Mouse (Mus musculus): ENCODE results near the gene Scd2. TPM values are rescaled to one million over a fixed set of nuclear protein-coding genes. Genes with fewer than 3 reads are reported as not detected.

The Scd2 gene
- total and polyA plus RNA-seq, 2 experiments from 2014 or later, result 61.2 to 307 TPM

DNA sequence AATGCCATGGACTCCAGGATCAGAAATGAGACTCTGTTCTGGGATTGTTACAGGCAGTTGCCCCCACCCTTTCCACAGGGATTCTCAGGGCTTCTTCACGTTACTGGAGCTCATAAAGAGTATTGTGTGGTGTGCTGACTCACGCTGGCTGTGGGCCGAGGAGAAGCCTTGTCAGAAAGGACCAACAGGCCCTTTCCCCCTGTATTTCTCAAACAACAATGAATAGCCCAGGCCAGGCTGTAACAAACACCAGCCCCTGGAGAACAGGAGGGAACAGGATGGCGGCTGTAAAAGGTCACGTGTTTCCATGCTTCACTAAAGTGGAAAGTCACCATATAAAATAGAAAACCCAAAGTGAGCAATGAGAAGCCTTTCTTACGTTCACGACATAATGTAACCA is 28.2 kb upstream of the Scd2 start:
- H3K4me2 ChIP-seq (ENCODE audit: low read depth, low read length), result no peak overlapping the region
- TF ChIP-seq EP300 (IDR thresholded peaks at IDR 0.05; ENCODE audit: low read depth), result no peak
- no peak for TF ChIP-seq CTCF (IDR thresholded peaks at IDR 0.05; ENCODE audit: low read depth)

DNA sequence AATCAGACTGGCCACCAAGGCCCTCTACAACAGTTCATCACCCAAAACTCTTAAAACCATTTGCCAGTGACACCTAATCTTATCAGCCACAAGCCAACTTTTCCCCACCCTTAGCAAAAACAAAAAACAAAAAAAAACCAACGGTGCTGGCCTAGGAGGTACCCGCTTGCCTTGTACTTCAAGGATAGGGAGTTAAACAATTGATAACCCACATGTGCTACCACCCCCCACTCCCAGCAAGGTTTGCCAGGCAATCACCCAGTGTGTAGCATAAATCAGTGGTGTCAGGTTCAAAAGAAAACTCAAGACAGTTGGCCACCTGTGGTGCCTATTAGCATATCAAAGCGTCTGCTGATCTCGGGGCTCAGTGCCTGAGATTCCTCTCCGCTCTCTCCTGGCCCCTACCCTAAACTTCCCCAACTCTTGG is 27.6 kb upstream of the Scd2 start:
- H3K27me3 ChIP-seq (ENCODE audit: control insufficient read depth, insufficient read depth, low read length), result no peaks in the 10 kb centered on the region
- TF ChIP-seq EP300 (IDR thresholded peaks at IDR 0.05; ENCODE audit: low read depth) (no peak), CTCF (IDR thresholded peaks at IDR 0.05; ENCODE audit: low read depth) (no peak)
- H3K4me1 ChIP-seq (ENCODE audit: control insufficient read depth, insufficient read depth), result peaks cover 11% of the 10 kb centered on the region; the same call in 1 of the 2 replicates
- no peak overlapping the region for H3K4me2 ChIP-seq (ENCODE audit: low read depth, low read length)
- H3K9me3 ChIP-seq (replicated peaks; ENCODE audit: control insufficient read depth, low read length), result no peaks in the 10 kb centered on the region
- H3K9ac ChIP-seq (replicated peaks; ENCODE audit: low read depth, low read length), result no peak overlapping the region
- ATAC-seq (ENCODE audit: insufficient read depth, low read depth) (no peak), DNase-seq (ENCODE audit: low spot score) (no peak)
- H3K27ac ChIP-seq (ENCODE audit: low read depth), result peak overlapping the region; percentile 90; the same call in 1 of the 2 replicates
- WGBS, result 62% methylated on average over 5 of the region's 5 CpGs
- H3K36me3 ChIP-seq (replicated peaks; ENCODE audit: control insufficient read depth, insufficient read depth, low read length), result no peaks in the 10 kb centered on the region
- H3K4me3 ChIP-seq (ENCODE audit: low read depth, low read length), result no peak overlapping the region

More for the DNA sequence above, 28.2 kb upstream of the Scd2 start:
- ATAC-seq (ENCODE audit: insufficient read depth, low read depth), result no peak
- H3K27me3 ChIP-seq (ENCODE audit: control insufficient read depth, insufficient read depth, low read length), result no peaks in the 10 kb centered on the region
- peaks cover 11% of the 10 kb centered on the region; the same call in 1 of the 2 replicates for H3K4me1 ChIP-seq (ENCODE audit: control insufficient read depth, insufficient read depth)
- DNase-seq (ENCODE audit: low spot score), result peak; percentile 24
- 63% methylated on average over 7 of the region's 7 CpGs for WGBS
- peak overlapping the region; percentile 16; the same call in 1 of the 2 replicates for H3K27ac ChIP-seq (ENCODE audit: low read depth)
- no peaks in the 10 kb centered on the region for H3K9me3 ChIP-seq (replicated peaks; ENCODE audit: control insufficient read depth, low read length)
- H3K9ac ChIP-seq (replicated peaks; ENCODE audit: low read depth, low read length), result no peak overlapping the region
- H3K36me3 ChIP-seq (replicated peaks; ENCODE audit: control insufficient read depth, insufficient read depth, low read length), result no peaks in the 10 kb centered on the region
- H3K4me3 ChIP-seq (ENCODE audit: low read depth, low read length), result no peak overlapping the region

DNA sequence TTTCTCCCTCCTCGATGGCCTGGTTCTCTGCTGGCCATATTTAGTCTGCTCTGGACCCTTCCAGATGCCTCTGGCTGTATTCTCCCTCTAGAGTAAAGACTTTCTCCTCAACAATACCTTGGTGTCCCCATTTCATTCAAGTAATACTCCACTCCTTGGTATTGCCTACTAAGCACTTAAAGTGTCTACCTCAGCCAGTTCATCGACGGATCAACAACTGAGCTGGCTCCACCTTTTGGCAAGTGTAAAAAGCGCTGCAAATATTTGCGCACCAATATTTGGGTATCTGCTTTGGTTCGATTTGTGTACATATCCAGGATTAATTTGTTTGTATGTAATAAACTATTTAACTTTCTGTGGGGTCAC is 27.0 kb upstream of the Scd2 start:
- Histone ChIP-seq H3K4me2 (ENCODE audit: low read depth, low read length) (peak overlapping the region; percentile 68), H3K9me3 (replicated peaks; ENCODE audit: control insufficient read depth, low read length) (no peaks in the 10 kb centered on the region), H3K4me3 (ENCODE audit: low read depth, low read length) (peak overlapping the region; percentile 52), H3K4me1 (ENCODE audit: control insufficient read depth, insufficient read depth) (peaks cover 11% of the 10 kb centered on the region; the same call in 1 of the 2 replicates), H3K36me3 (replicated peaks; ENCODE audit: control insufficient read depth, insufficient read depth, low read length) (no peaks in the 10 kb centered on the region), H3K9ac (replicated peaks; ENCODE audit: low read depth, low read length) (0 out of 2 replicates have a peak overlapping the region, but pooled peaks have one; percentile 44), H3K27ac (ENCODE audit: low read depth) (peak overlapping the region; percentile 90), H3K27me3 (ENCODE audit: control insufficient read depth, insufficient read depth, low read length) (no peaks in the 10 kb centered on the region)
- ATAC-seq (ENCODE audit: insufficient read depth, low read depth), result no peak
- 12% methylated on average over 6 of the region's 6 CpGs for WGBS
- peak; percentile 24 for DNase-seq (ENCODE audit: low spot score)
- TF ChIP-seq CTCF (IDR thresholded peaks at IDR 0.05; ENCODE audit: low read depth), result peak; percentile 36
- no peak for TF ChIP-seq EP300 (IDR thresholded peaks at IDR 0.05; ENCODE audit: low read depth)

DNA sequence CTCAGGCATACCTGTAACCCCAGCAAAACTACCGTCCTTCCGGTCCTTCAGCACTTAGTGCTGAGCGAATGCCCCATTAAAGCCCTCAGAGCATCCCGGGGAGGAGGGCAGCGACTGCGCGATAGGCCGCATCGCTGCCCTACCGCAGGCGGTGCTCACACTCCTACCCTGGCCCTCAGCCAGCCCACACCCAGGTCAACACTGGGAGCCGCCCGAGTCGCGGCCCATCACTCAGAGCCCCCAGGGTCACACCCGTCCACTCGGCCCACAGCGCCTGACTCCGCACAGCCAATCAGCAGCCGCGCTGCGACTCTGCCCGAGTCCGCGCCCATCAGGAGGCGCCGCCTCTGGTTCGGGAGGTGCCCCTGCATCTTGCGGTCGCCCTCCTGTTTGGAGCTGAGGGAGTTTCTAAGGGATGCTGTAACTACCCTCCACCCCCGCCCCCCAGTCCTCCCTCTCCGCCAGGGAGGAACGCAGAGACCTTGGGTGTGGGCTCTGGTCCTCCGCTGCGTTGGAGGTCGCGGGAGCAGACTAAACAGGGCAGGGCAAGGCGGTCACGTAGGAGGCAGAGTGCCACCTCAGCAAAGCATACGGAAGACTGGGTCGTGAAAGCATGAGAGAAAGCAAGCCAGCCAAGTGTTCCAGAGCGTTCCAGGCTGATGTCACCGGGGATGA is 26.5 kb upstream of the Scd2 start:
- peak overlapping the region; percentile 90 for H3K27ac ChIP-seq (ENCODE audit: low read depth)
- peak overlapping the region; percentile 44; the same call in 1 of the 2 replicates for H3K9ac ChIP-seq (replicated peaks; ENCODE audit: low read depth, low read length)
- peak; percentile 97 for ATAC-seq (ENCODE audit: insufficient read depth, low read depth)
- 0% methylated on average over 38 of the region's 43 CpGs for WGBS
- H3K4me3 ChIP-seq (ENCODE audit: low read depth, low read length), result peak overlapping the region; percentile 52
- H3K36me3 ChIP-seq (replicated peaks; ENCODE audit: control insufficient read depth, insufficient read depth, low read length), result no peaks in the 10 kb centered on the region
- H3K4me1 ChIP-seq (ENCODE audit: control insufficient read depth, insufficient read depth), result peaks cover 11% of the 10 kb centered on the region; the same call in 1 of the 2 replicates
- DNase-seq (ENCODE audit: low spot score), result peak; percentile 91
- H3K4me2 ChIP-seq (ENCODE audit: low read depth, low read length), result peak overlapping the region; percentile 68
- TF ChIP-seq CTCF (IDR thresholded peaks at IDR 0.05; ENCODE audit: low read depth) (peak; percentile 41), EP300 (IDR thresholded peaks at IDR 0.05; ENCODE audit: low read depth) (no peak)
- H3K9me3 ChIP-seq (replicated peaks; ENCODE audit: control insufficient read depth, low read length), result no peaks in the 10 kb centered on the region
- H3K27me3 ChIP-seq (ENCODE audit: control insufficient read depth, insufficient read depth, low read length), result no peaks in the 10 kb centered on the region

DNA sequence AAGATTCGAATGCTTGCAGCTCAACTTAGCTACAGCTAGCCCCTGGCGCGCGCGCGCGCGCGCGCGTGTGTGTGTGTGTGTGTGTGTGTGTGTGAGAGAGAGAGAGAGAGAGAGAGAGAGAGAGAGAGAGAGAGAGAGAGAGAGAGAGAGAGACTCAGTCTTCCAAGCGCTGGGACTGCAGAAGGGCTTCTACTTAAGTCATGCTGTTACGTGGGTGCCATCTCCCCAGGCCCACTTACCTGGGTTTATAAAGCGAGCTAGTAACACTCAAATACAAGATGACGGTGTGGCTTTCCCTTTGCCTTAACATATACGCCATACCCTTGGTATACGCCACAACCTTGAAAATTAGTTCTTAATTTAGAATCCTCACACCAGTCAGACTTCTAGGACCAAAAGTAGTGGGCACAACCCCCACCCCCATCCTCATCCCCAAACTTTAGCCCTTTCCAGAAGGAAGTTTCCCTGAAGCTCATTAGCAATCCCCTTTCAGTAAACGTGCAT is 25.9 kb upstream of the Scd2 start:
- ATAC-seq (ENCODE audit: insufficient read depth, low read depth) (no peak), DNase-seq (ENCODE audit: low spot score) (no peak)
- TF ChIP-seq CTCF (IDR thresholded peaks at IDR 0.05; ENCODE audit: low read depth) (no peak), EP300 (IDR thresholded peaks at IDR 0.05; ENCODE audit: low read depth) (no peak)
- peak overlapping the region; percentile 44; the same call in 1 of the 2 replicates for H3K9ac ChIP-seq (replicated peaks; ENCODE audit: low read depth, low read length)
- no peaks in the 10 kb centered on the region for H3K27me3 ChIP-seq (ENCODE audit: control insufficient read depth, insufficient read depth, low read length)
- H3K4me2 ChIP-seq (ENCODE audit: low read depth, low read length), result peak overlapping the region; percentile 68
- H3K27ac ChIP-seq (ENCODE audit: low read depth), result peak overlapping the region; percentile 90
- no peaks in the 10 kb centered on the region for H3K9me3 ChIP-seq (replicated peaks; ENCODE audit: control insufficient read depth, low read length)
- H3K36me3 ChIP-seq (replicated peaks; ENCODE audit: control insufficient read depth, insufficient read depth, low read length), result no peaks in the 10 kb centered on the region
- peak overlapping the region; percentile 52 for H3K4me3 ChIP-seq (ENCODE audit: low read depth, low read length)
- 6% methylated on average over 18 of the region's 18 CpGs for WGBS
- H3K4me1 ChIP-seq (ENCODE audit: control insufficient read depth, insufficient read depth), result peaks cover 11% of the 10 kb centered on the region; the same call in 1 of the 2 replicates
